Mouse (Mus musculus) C2C12 (cell line): ENCODE measurements around the gene Insm1.

Experiments
- CEBPB ChIP-seq: IDR thresholded peaks from one replicate; pipeline ENCODE4 v1.6.1; 2011; ENCODE audit warnings: low read depth, mild to moderate bottlenecking, control low read depth, moderate library complexity
- CTCF ChIP-seq: IDR thresholded peaks from one replicate; pipeline ENCODE4 v1.5.1; 2011; ENCODE audit not compliant: control insufficient read depth, insufficient read depth, insufficient read length
- FOSL1 ChIP-seq: IDR thresholded peaks from one replicate; pipeline ENCODE4 v1.8.0; 2011; ENCODE audit warnings: mild to moderate bottlenecking, low read length; ENCODE audit not compliant: poor library complexity, insufficient read depth, severe bottlenecking
- MYOD1 ChIP-seq: IDR thresholded peaks from one replicate; pipeline ENCODE4 v1.6.1; 2011; ENCODE audit warnings: low read depth; ENCODE audit not compliant: control insufficient read depth, insufficient read length
- USF1 ChIP-seq: IDR thresholded peaks from one replicate; pipeline ENCODE4 v1.6.1; 2011; ENCODE audit warnings: low read depth, mild to moderate bottlenecking, control low read depth, moderate library complexity

- TF ChIP-seq MYOD1: no peak
- TF ChIP-seq CTCF: no peak
- TF ChIP-seq FOSL1: no peak
- no peak for TF ChIP-seq CEBPB
- no peak for TF ChIP-seq USF1
These were observed 23.7 kb downstream of the Insm1 start for GRCm38 (mm10) chr2:146245401-146245800.
